Mouse (Mus musculus) layer of hippocampus, postnatal 14 days (tissue): ENCODE measurements around the gene Prickle3. TPM values are rescaled to one million over a fixed set of nuclear protein-coding genes. Genes with fewer than 3 reads are reported as not detected.

ENCODE experiments used
- total RNA-seq, 2 experiments: library from RNA; stranded (reverse); gene quantifications; 2 replicates each; pipeline ENCODE4 v1.2.3; 2021

Prickle3 gene
- total RNA-seq, 2 experiments from 2014 or later: 1.5 to 1.6 TPM

Other genes with a start within 250 kb of the Prickle3 start
- gene Foxp3, start 83.6 kb upstream of the Prickle3 start, total RNA-seq: under 1 TPM in 1 of 2 experiments, not detected in 1; 0.24 TPM
- gene Ppp1r3f, start 83.0 kb upstream of the Prickle3 start, total RNA-seq: 10 to 100 TPM; 16.5 to 16.7 TPM
- gene Ccdc22, start 51.7 kb upstream of the Prickle3 start, total RNA-seq: 10 to 100 TPM; 22.6 to 24.5 TPM
- under 1 TPM in 1 of 2 experiments, not detected in 1; 0.21 TPM for gene Cacna1f, start 50.2 kb upstream of the Prickle3 start, total RNA-seq
- 1,000 to 10,000 TPM; 1,862 to 1,901 TPM for gene Syp, start 18.8 kb upstream of the Prickle3 start, total RNA-seq
- 1 to 10 TPM; 7.0 to 9.6 TPM for gene Plp2, start 14.1 kb downstream of the Prickle3 start, total RNA-seq
- under 1 TPM; 0.25 to 0.31 TPM for gene Magix, start 24.0 kb downstream of the Prickle3 start, total RNA-seq
- gene Gpkow, start 39.9 kb downstream of the Prickle3 start, total RNA-seq: 10 to 100 TPM; 33.2 to 36.3 TPM
- 10 to 100 TPM; 47.7 to 48.1 TPM for gene Wdr45, start 57.1 kb downstream of the Prickle3 start, total RNA-seq
- gene Gm45208, start 65.0 kb downstream of the Prickle3 start, total RNA-seq: not detected
- 100 to 1,000 TPM in 1 of 2 experiments, 10 to 100 TPM in 1; 98.2 to 107 TPM for gene Praf2, start 71.2 kb downstream of the Prickle3 start, total RNA-seq
- 10 to 100 TPM; 15.5 to 19.6 TPM for gene Ccdc120, start 93.6 kb downstream of the Prickle3 start, total RNA-seq
- gene Tfe3, start 105.3 kb downstream of the Prickle3 start, total RNA-seq: 10 to 100 TPM; 31.7 to 34.4 TPM
- 10 to 100 TPM; 88.1 to 98.9 TPM for gene Gripap1, start 132.5 kb downstream of the Prickle3 start, total RNA-seq
- gene Kcnd1, start 165.0 kb downstream of the Prickle3 start, total RNA-seq: 10 to 100 TPM in 1 of 2 experiments, 1 to 10 TPM in 1; 9.8 to 10.0 TPM
- 10 to 100 TPM; 64.1 to 64.9 TPM for gene Otud5, start 184.1 kb downstream of the Prickle3 start, total RNA-seq
- gene Pim2, start 221.0 kb downstream of the Prickle3 start, total RNA-seq: 10 to 100 TPM; 43.2 to 49.5 TPM
- gene Slc35a2, start 226.8 kb downstream of the Prickle3 start, total RNA-seq: 10 to 100 TPM; 45.9 to 52.7 TPM
- gene Pqbp1, start 242.0 kb downstream of the Prickle3 start, total RNA-seq: 10 to 100 TPM; 72.6 to 80.1 TPM
- gene Timm17b, start 242.1 kb downstream of the Prickle3 start, total RNA-seq: 10 to 100 TPM; 20.8 to 23.9 TPM